Mouse (Mus musculus) embryonic facial prominence, embryonic 14.5 days (tissue): ENCODE results near the gene Hoxc9. TPM values are rescaled to one million over a fixed set of nuclear protein-coding genes. Genes with fewer than 3 reads are reported as not detected.

ENCODE experiments used
- ATAC-seq: fragments of 200-750 bp; cut with Nextera tagmentation; 2 replicates; pipeline ENCODE4 v1.8.0; 2017; ENCODE audit warnings: low read depth, moderate number of reproducible peaks, moderate TSS enrichment
- DNase-seq: peaks from one replicate; pipeline ENCODE4 v3.0.0-alpha.2; 2015; ENCODE audit warnings: low spot score
- H3K27ac ChIP-seq: fragments of 300-500 bp; sonication (generic); replicated peaks from 2 replicates; pipeline ENCODE4 v1.5.1; 2014; ENCODE audit warnings: low read depth, mild to moderate bottlenecking, low read length, moderate library complexity
- H3K27me3 ChIP-seq: fragments of 300-500 bp; sonication (generic); replicated peaks from 2 replicates; pipeline ENCODE4 v1.6.1; 2014; ENCODE audit warnings: low read length; ENCODE audit not compliant: control insufficient read depth, insufficient read depth
- H3K36me3 ChIP-seq: fragments of 300-500 bp; sonication (generic); 2 replicates; pipeline ENCODE4 v1.6.1; 2014; ENCODE audit warnings: low read length, mixed read lengths; ENCODE audit not compliant: control insufficient read depth, insufficient read depth
- H3K4me1 ChIP-seq: fragments of 300-500 bp; sonication (generic); 2 replicates; pipeline ENCODE4 v1.6.1; 2014; ENCODE audit warnings: antibody characterized with exemption, low read length; ENCODE audit not compliant: control insufficient read depth, insufficient read depth
- H3K4me2 ChIP-seq: fragments of 300-500 bp; sonication (generic); 2 replicates; pipeline ENCODE4 v1.6.1; 2014; ENCODE audit warnings: low read depth, mild to moderate bottlenecking, low read length, moderate library complexity, mixed read lengths
- H3K4me3 ChIP-seq: fragments of 300-500 bp; sonication (generic); 2 replicates; pipeline ENCODE4 v1.5.1; 2014; ENCODE audit warnings: low read depth, mild to moderate bottlenecking, low read length
- H3K9ac ChIP-seq: fragments of 300-500 bp; sonication (generic); 2 replicates; pipeline ENCODE4 v1.6.1; 2014; ENCODE audit warnings: low read depth, mild to moderate bottlenecking, low read length, moderate library complexity, mixed read lengths
- H3K9me3 ChIP-seq: fragments of 300-500 bp; sonication (generic); 2 replicates; pipeline ENCODE4 v1.6.1; 2016; ENCODE audit warnings: low read length; ENCODE audit not compliant: control insufficient read depth
- WGBS: fragments of 180-500 bp; shearing (Covaris S2); extraction: QIAGEN DNeasy Blood & Tissue Kit; methylation state at CpG from one replicate; pipeline ENCODE4 v1.1.7; 2014; 5-methylcytosine and 5-hydroxymethylcytosine counted together
- polyA plus RNA-seq: library from polyadenylated mRNA; unstranded; fragments of >200 nt; fragmentation: Nextera tagmentation; extraction: Ambion mirVana; gene quantifications from 2 replicates; pipeline ENCODE4 v1.2.1, GENCODE M21; 2014

Gene Hoxc9
- polyA plus RNA-seq, 1 experiment from 2014 or later = not detected

DNA sequence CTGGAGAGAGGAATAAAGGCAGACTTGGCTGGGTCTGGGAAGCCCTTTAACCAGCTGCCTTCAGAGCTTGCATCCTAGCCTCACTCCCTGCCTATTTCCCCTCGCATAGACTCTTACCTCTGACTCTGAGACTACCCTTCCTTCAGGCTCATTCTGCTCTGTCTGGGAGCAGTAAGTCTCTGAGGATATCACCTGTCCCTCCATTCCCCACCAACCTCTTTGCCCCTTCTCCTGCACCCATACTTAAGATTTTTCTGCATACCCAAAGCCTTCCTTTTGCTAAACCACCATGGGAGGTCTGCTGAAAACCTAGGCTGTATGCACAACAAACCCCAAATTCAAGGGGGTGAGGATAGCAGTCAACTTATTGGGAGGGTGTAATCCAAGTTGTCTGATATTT is 3.7 kb downstream of the Hoxc9 start:
- H3K9me3 ChIP-seq = no peaks in the 10 kb centered on the region
- H3K36me3 ChIP-seq = no peaks in the 10 kb centered on the region
- peaks cover 99% of the 10 kb centered on the region for H3K27me3 ChIP-seq
- no peak overlapping the region for H3K4me3 ChIP-seq
- H3K4me1 ChIP-seq = no peaks in the 10 kb centered on the region
- 0% methylated on average over 1 of the region's 1 CpGs for WGBS
- DNase-seq = no peak
- H3K4me2 ChIP-seq = no peak overlapping the region
- no peak for ATAC-seq
- H3K9ac ChIP-seq = no peak overlapping the region
- H3K27ac ChIP-seq = no peak overlapping the region

DNA sequence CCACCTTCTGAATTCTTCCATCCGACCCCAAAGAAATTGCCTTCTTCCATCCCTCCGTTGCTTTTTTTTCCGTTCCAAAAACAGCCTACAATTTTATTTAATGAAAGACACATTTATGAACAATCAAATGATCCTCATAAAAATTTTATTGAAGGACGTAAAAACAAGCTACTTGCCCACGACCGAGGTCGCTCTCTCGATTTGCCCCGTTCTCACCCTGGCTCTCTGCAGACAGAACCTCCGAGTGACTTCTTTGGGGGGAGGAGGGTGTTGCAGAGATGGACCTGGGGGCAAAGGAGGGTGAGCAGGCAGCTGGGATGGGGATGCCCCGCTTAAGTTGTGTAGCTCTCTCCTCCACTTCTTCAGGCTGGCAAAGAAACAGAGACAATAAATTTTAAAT is 4.1 kb downstream of the Hoxc9 start:
- no peak for ATAC-seq
- H3K4me2 ChIP-seq = no peak overlapping the region

DNA sequence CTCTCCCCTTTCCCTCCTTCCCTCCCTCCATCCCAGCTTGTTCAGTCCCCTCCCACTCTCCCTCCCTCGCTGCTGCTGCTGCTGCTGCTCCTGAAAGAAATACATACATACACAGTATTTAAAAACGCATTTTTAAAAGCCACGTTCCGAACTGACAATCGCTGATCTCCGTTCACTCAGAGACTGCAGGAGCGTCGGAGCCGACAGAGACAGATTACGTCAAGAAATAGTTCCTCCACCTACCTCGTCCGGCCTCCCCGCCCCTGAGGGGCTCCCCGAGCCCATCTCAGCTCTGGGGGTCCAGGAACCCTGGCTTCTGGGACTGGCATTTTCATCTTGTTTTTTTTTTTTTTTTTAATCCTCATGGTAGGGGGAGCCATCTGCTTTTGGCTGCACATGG is 4.7 kb downstream of the Hoxc9 start:
- Histone ChIP-seq H3K4me2 (peak overlapping the region; percentile 41), H3K4me1 (no peaks in the 10 kb centered on the region), H3K9me3 (no peaks in the 10 kb centered on the region), H3K36me3 (no peaks in the 10 kb centered on the region), H3K27me3 (peaks cover 99% of the 10 kb centered on the region), H3K9ac (no peak overlapping the region), H3K27ac (no peak overlapping the region), H3K4me3 (peak overlapping the region; percentile 21)
- 1% methylated on average over 14 of the region's 14 CpGs for WGBS
- ATAC-seq = no peak
- DNase-seq = no peak

More for the DNA sequence above, 4.1 kb downstream of the Hoxc9 start:
- 4% methylated on average over 11 of the region's 11 CpGs for WGBS
- H3K9ac ChIP-seq = no peak overlapping the region
- DNase-seq = no peak
- no peak overlapping the region for H3K4me3 ChIP-seq
- no peaks in the 10 kb centered on the region for H3K4me1 ChIP-seq
- H3K9me3 ChIP-seq = no peaks in the 10 kb centered on the region
- H3K27me3 ChIP-seq = peaks cover 99% of the 10 kb centered on the region
- no peaks in the 10 kb centered on the region for H3K36me3 ChIP-seq
- H3K27ac ChIP-seq = no peak overlapping the region

DNA sequence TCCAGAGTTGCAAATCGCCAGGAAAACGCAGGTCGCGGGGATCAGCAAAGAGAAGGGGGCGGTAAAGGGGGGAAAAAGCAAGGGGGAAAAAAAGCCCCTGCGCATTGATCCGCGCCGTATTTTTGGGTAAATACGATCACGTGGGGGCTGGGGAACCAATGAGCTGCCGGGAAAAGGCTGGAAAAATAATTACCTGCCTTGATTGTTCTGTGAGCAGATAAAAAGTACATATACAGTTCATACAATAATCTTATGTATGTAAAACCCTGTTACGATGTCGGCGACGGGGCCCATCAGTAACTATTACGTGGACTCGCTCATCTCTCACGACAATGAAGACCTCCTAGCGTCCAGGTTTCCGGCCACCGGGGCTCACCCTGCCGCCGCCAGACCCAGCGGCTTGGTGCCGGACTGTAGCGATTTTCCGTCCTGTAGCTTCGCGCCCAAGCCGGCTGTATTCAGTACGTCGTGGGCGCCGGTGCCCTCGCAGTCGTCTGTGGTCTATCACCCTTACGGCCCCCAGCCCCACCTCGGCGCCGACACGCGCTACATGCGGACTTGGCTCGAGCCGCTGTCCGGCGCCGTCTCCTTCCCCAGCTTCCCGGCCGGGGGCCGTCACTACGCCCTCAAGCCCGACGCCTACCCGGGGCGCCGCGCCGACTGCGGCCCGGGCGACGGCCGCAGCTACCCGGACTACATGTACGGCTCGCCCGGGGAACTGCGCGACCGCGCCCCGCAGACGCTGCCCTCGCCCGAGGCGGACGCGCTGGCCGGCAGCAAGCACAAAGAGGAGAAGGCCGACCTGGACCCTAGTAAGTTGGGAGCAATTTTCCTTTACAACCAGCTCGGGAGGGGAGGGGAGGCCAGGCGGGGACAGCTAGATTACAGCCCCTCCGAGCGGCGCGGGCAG is 5.4 kb downstream of the Hoxc9 start:
- H3K9me3 ChIP-seq = no peaks in the 10 kb centered on the region
- DNase-seq = no peak
- no peaks in the 10 kb centered on the region for H3K4me1 ChIP-seq
- peak overlapping the region; percentile 21 for H3K4me3 ChIP-seq
- WGBS = under 1% methylated on average over 53 of the region's 88 CpGs
- H3K27me3 ChIP-seq = peaks cover 99% of the 10 kb centered on the region
- no peak overlapping the region for H3K9ac ChIP-seq
- ATAC-seq = no peak
- H3K36me3 ChIP-seq = no peaks in the 10 kb centered on the region
- peak overlapping the region; percentile 41 for H3K4me2 ChIP-seq
- no peak overlapping the region for H3K27ac ChIP-seq

DNA sequence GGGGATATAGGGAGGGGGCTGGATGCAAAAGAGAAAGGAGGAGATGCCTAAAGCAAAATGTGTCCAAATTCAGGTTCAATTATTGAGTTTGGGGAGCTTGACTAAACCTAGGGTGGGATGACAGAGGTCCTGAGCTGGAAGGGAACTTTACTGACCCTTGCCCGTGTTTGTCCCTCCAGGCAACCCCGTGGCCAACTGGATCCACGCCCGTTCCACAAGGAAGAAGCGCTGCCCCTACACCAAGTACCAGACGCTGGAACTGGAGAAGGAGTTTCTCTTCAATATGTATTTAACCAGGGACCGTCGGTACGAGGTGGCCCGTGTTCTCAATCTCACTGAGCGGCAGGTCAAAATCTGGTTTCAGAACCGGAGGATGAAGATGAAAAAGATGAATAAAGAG is 7.5 kb downstream of the Hoxc9 start:
- WGBS = under 1% methylated on average over 12 of the region's 12 CpGs
- DNase-seq (no peak), ATAC-seq (no peak)
- Histone ChIP-seq H3K9ac (no peak overlapping the region), H3K4me2 (no peak overlapping the region), H3K4me1 (no peaks in the 10 kb centered on the region), H3K36me3 (no peaks in the 10 kb centered on the region), H3K27ac (no peak overlapping the region), H3K27me3 (peaks cover 99% of the 10 kb centered on the region), H3K4me3 (no peak overlapping the region), H3K9me3 (no peaks in the 10 kb centered on the region)

DNA sequence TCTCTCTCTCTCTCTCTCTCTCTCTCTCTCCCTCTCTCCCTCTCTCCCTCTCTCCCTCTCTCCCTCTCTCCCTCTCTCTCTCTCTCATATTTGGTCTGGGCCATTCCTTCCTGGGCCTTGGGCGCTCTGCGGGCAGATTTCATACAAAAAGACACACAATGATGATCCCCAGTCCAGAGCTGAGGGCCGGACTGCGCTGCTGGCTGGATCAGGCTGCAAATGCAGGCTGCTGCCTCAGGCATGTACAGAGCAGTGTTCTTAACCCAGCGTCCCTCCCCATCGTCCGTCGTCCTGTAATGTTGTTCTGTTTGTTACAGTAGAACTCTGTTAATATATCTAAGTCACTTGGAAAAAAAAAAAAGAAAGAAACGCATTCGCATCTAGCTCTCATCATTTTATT is 8.3 kb downstream of the Hoxc9 start:
- no peaks in the 10 kb centered on the region for H3K9me3 ChIP-seq
- H3K4me1 ChIP-seq = no peaks in the 10 kb centered on the region
- no peak overlapping the region for H3K4me3 ChIP-seq
- DNase-seq = no peak
- H3K9ac ChIP-seq = no peak overlapping the region
- no peaks in the 10 kb centered on the region for H3K36me3 ChIP-seq
- no peak overlapping the region for H3K4me2 ChIP-seq
- no peak overlapping the region for H3K27ac ChIP-seq
- WGBS = 1% methylated on average over 10 of the region's 10 CpGs
- H3K27me3 ChIP-seq = peaks cover 99% of the 10 kb centered on the region
- no peak for ATAC-seq

DNA sequence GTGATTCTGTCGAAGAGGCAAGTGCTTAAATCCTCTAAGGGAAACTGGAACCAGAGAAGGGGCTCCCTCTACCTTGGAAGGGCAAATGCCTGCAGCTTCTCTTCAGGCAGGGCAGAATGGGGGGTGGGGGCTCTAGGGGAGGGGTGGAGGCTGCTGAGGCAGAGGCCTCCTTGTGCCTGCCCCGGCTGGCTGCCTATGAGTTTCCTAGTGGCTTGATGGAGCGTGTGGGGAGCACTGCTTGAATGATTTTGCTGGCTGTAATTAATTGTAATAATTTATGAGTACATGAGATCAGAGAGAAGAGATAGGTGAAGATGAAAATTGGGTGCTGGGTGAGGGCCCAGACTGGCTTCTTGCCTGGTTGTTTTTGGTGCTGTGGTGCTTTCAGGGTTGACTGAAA is 8.7 kb downstream of the Hoxc9 start:
- no peak overlapping the region for H3K4me3 ChIP-seq
- 9% methylated on average over 3 of the region's 3 CpGs for WGBS
- DNase-seq (no peak), ATAC-seq (no peak)
- no peak overlapping the region for H3K27ac ChIP-seq
- H3K4me2 ChIP-seq = no peak overlapping the region
- no peaks in the 10 kb centered on the region for H3K9me3 ChIP-seq
- peaks cover 99% of the 10 kb centered on the region for H3K27me3 ChIP-seq
- no peaks in the 10 kb centered on the region for H3K36me3 ChIP-seq
- H3K4me1 ChIP-seq = no peaks in the 10 kb centered on the region
- H3K9ac ChIP-seq = no peak overlapping the region

DNA sequence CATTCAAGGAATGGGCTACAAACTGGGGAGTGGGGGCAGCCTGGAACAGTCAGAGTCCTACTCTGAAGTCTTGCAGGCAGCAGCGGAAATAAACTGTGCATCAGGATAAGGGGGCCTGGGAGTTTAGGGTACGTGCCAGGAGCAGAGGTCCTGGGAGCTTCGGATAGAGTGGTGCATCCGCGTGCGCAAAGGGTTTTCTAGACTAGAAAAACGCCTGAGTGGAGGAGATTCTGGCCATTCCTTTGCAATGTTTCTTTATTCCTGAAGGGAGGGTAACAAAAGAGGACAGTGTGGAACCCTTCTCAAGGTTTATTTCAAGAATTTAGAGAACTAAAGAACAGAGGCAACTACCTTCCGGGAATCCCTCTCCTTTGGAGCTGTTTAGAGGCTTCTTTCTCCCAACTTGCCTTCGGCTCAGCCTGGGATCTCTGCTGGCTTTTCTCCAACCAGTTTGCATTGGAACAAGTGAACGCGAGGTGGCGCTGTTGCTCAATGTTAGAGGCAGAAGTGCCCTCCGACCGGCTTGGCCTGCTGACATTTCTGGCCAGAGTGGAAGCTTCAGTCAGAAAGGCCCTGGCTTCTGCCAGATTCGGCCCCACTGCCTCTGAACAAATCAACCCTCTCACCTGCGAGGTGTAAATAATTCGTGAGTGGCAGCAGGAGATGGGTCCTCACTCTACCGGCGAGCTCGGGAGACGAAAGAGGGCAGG is 11.0 kb downstream of the Hoxc9 start:
- ATAC-seq = no peak
- Histone ChIP-seq H3K4me3 (no peak overlapping the region), H3K36me3 (no peaks in the 10 kb centered on the region), H3K27me3 (peaks cover 97% of the 10 kb centered on the region), H3K9me3 (no peaks in the 10 kb centered on the region), H3K4me2 (no peak overlapping the region), H3K9ac (no peak overlapping the region), H3K27ac (no peak overlapping the region), H3K4me1 (no peaks in the 10 kb centered on the region)
- peak; percentile 88 for DNase-seq
- WGBS = 5% methylated on average over 21 of the region's 21 CpGs
